Mouse (Mus musculus) layer of hippocampus, adult 9-10 months (tissue): ENCODE measurements around the gene Vti1a.

Source experiments
- DNase-seq: peaks from one replicate; pipeline ENCODE4 v3.0.0; 2022; ENCODE audit warnings: low spot score

Gene Vti1a

DNA sequence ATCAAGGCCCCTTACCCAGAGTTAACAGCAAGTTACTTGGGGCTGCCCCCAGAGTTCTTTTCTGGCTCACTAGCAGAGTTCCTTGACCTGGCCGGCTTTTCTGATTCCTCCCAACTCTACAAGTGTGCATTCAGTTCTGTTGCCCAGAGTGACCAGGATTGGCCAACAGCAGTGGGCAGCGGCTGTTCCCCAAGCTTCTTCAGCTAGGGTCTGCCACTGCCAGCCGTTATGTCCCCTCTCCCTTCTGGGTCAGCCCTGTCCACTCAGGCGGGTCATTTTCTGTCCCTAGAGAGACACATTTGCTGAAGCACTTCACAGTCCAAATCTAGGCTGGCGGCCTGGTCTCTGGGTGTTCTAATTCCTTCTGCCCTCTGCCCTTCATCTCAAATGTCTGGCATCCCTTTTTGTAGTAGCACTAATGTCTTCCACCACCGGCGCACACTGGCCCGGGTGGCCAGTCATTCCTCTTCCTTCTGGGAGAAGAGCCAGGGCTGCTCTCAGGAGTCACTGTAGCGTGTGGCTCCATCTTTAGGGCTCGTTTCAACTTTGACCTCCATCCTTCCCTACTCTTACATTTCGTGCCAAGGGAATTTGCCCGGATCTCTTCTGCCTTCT is 305.0 kb downstream of the Vti1a start:
- DNase-seq, result no peak

DNA sequence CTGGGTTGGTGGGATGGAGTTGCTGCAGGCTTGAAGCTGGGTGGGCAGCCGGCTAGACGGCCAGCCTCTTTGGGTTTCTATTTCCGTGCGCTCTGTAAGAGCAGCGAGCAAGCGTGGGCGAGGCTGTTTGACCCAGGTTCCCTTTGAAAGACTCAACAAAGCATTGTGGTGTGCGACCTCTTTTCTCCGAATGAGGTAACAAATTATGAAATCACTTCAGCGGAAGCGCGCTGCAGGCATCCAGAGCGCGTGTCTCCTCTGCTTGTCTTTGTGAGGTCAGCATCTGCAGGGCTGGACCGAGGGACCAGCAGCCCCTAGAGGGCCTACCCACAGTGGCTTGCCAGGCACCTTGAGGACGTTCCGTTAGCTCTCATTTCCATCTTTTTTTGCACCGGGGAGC is 306.7 kb downstream of the Vti1a start:
- no peak for DNase-seq

DNA sequence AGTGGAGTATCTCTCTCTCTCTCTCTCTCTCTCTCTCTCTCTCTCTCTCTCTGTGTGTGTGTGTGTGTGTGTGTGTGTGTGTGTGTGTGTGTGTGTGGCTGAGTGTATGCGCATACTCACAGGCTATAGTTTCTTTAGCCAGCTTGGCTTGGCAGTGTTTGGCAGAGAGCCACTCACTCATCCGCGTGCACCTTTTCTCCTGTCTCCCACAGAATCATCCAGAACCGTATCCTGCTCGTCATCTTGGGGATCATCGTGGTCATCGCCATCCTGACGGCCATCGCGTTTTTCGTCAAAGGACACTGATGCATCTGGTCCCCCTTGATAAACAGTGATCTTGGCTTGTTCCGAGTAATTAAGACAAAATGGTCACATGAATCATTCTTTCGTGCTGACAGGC is 307.5 kb downstream of the Vti1a start:
- DNase-seq, result no peak

DNA sequence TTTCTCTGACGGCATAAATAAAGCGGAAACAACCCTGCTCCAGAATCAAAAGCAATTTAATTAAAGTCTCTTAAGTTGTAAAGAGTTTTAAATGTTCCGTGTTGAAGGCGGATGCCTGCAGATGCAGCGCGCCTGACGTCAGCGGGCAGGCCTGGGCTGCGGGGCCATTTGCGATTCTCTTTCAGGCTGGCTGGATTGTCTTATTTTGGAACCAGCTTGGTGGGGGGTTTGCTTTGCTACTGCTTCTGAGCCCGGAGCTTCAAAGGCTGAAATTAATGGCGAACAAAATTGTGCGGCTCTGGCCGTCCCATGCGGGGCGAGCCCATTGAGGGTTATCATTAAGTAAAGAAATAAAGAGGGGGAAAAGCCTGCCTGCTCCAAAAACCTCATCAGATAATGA is 310.4 kb downstream of the Vti1a start:
- DNase-seq, result no peak

DNA sequence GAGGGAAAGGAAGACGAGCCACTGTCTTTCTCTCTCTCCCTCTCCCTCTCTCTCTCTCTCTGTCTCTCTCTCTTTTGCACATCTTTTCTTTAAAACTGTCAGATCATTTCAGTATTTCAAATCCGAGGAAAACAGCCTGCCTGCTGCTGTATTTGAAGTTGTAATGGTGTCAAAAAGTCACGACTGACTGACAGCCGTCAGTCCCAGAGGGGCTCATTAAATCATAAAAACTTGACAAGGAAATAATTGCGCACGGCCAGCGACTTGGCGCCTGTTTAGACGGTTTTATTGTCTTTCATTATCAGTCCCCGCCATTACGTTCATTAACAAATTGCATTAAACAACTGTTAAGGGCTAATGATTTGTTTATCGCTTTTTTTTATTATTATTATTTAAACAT is 310.9 kb downstream of the Vti1a start:
- no peak for DNase-seq

DNA sequence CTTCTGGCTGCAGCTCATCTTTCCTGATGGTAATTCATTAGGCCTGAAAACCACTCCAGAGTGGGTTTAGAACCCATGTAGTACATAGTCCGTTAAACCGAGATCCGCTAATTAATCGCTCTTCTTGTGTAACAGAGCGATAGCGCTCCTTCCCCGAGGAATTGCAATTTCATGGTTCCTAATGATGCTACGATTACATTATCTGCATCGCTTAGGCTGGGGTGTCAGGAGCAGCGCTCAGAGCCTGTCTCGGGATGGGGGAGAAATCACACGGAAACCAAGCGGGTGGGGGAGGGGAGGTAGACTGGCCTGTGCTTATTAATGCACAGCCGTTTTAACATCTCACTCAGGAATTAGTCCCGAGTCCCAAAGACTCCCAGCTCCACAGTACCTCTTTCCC is 319.4 kb downstream of the Vti1a start:
- DNase-seq, result no peak

DNA sequence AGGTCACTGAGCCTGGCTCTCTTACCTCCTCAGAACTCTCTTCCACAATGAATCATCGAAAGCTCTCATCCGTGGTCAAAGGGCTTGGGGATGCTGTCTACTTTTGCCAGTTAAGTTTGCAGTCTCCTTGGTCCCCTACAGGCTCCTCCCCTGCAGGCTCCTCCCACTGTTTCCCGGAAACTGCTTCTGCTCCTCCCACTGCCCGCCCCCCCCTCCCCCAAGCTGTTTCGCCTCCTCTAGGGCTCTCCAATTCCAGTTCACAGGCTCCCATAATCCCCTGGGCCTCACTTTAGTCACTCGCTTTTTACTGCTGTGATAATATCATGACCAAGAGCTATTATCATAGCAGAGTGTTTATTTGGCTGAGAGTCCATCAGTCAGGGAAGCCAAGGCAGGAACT is 324.2 kb downstream of the Vti1a start:
- DNase-seq, result no peak

DNA sequence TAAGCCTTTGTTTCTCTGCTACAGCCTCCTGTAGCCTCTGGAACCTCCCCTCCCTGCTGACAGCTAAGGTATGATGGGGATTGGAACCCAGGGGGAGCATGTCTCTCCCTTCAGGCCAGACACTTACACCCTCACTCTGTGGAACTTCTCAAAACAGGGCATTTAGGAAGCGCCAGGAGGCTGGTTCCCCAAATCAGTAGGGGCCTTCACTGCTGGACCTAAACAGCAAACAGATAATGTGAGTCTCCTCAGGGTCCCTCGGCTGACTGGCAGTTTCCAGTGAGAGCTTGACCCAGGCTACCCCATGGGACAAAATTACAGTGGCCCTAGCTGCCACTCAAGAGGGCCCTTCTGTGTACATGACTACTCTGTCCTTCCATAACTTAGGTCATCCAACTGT is 325.8 kb downstream of the Vti1a start:
- no peak for DNase-seq

DNA sequence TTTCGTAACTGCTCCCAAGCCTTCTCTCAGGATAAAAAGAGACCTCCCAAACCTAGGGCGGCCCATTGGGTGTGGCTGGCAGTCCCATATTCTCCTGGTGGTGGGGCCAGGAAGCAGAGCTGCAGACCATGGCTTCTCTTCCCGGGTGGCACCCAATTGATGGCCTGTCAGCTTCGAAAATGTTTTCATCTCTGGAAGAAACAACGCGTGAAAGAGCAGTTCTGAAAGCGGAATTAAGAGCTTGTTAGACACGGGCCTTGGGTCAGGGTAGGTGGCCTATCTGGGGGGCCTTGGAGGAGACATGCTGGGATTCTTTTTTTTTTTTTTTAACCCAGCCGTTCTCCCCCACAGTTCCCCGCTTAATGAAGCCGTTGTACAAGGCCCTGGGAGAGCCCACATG is 326.3 kb downstream of the Vti1a start:
- no peak for DNase-seq

DNA sequence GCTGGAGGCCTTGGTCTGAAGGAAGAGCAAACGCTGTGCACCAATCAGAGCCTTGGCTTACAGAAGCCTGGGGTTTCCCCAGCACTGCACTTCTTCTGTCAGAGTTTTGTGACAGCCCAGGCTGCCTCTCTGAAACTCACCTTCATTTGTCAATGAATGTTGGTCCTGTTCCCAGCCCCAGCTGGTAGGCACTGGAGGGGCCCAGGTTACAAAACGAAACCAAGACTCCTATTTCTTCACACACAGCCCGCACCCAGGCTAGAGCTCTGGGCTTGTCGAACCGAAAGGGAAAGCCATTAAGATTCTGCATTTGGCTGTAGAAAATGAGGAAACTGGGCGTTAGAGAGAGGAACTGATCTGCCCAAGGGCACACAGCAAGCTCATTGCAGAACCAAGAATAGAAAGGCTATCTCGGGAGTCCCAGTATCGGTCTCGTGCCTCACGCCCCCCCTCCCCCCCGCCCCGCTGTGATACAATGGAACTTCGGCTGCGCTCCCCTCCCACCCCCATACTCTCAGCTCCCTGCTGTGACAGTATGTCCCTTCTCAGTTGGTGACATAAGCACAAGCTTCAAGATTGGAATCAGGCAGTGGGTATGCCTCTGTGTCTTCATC is 327.3 kb downstream of the Vti1a start:
- peak; percentile 44 for DNase-seq

DNA sequence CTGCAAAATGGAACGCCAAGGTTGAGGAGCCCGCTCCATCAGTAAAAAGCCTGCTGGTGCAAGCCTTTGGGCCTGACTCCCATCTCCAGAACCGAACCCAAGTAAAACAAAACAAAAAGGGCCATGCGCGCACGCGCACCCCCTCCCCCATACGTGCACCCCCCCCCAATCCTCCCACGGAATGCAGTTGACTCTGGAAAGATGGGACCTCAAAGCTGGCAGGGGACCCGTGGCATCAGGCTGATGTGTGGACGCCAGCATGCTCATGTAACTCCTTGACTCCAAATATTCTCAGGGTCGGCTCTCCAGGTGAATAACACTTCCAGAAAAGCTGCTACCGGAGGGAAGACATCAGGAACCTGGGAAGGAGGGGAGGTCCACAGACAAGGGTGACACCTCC is 327.8 kb downstream of the Vti1a start:
- no peak for DNase-seq

DNA sequence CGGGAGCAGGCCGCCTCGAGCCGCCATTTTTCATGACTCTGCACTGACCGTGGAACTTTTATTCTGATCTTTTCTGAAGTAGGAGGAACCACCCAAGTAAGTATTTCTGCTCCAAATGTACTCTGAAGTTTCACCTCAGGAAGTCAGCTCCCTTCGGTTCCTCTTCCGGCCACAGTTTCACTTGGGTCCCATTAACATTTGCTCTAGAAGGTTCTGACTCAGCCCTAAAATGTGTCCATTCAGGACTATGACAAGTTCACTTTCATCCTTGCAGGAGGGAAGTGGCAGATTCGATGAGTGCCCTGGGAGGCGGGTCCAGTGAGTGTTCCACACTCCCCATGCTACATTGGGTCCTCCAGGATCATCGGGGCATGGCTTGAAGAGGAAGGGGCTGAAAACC is 333.3 kb downstream of the Vti1a start:
- DNase-seq, result no peak

DNA sequence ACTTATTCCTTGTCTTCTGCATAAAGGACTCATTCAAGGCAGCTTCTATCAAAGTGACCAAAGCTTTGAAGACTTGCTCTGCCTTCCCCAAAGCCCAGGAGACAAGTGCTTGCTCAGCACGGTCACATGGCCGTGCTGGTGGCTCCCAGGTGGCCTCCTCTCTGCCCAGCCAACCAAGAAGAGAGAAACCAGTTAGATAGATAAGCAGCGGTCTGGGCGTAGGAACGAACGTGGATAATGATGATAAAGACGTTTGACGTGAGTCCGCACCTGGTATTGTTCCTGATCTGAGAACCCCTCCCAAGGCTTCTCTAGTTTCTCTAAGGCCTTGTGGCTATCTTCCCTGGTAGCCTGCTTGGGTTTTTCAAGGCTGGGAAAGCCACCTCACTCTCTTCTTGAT is 334.9 kb downstream of the Vti1a start:
- DNase-seq, result no peak

DNA sequence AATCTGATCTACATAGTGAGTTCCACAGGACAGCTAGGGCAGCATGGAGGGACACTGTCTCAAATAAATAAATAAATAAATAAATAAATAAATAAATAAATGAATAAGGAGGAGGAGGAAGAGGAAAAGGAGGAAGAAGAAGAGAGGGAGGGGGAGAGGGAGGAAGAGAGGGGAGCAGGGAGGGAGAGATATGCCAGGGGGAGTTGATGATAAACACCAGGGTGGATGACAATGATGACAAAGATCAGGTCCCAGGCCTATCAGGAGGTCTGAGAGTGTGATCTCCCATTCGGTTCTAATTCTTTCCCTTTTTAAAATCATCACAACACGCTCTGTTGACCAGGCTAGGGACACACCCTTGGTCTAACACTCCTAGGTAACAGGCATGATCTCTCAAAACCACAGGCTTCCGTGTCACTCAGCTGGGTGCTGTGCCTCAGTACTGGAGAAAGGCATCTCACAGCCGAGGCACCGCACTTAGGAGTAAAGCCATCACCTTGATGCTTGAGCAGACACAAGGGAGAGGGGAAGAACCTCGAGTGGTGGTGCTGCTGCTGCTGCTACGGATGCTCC is 336.7 kb downstream of the Vti1a start:
- DNase-seq, result no peak

DNA sequence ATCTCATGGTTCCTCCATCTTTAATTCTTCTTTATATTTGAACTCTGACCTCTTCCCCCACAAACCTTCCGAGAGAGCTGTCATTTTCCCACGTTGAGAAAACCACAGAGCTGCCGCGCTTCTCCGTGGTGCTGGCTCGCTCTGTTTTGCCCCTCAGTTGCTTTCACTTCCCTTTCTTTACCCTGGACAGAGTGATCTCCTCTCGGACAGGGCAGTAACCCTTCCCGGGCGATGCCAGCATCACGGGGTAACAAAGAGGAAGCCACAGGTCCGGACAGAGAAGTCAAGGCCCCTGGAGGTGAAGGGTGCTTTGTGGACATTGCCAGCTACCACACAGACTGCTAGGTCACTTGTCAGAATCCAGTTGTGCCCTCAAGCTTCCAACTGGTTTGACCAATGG is 344.1 kb downstream of the Vti1a start:
- DNase-seq, result no peak

DNA sequence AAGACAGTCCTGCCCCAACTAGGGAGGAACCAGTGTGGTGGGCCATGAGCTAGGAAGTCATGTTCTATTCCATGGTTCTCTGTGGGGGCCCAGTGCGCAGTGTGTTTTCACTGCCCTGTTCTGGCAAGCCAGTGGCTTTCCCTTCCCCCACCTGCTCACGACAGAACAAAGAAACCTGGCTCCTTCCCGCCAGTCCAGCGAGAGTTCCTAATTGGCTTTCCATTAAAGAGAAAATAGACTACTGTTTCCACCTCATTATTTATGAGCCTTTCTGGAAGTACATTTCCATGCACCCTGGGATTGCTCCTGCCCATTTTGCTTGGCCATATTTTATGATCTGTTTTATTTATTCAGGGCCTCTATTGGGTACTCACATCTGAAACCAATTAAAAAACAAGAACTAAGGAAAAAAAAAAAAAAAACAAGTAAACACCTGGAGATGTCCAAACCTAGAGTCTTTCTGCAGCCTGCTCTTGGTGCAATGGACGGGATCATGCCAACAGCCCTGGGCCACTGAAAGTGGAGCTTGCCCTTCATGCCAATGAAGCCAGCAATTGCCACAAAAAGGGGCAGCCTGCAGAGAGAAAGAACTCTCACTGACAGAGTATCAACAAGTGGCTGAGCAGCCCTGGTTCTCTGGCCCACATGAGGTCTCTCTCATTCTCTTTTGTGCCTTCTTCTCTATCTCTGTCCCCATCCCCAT is 346.6 kb downstream of the Vti1a start:
- DNase-seq, result no peak

DNA sequence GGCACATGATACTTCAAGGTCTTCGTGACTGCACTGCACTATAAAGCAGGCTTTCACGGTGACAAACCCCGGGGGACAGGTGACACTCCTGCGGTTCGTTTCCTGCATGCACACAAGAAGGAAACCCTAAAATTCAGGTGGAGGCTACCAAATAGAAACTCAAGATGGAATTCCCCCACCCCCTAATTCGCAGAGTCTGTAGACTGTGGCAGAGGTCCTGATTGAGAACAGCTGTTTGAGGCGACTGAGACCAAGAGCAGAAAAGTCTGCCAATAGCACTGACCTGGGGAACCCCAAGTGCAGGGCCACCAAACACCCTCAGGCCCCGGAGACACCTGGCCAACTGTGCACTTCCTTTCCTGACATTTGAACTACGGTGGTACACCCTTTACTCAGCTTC is 351.7 kb downstream of the Vti1a start:
- no peak for DNase-seq

DNA sequence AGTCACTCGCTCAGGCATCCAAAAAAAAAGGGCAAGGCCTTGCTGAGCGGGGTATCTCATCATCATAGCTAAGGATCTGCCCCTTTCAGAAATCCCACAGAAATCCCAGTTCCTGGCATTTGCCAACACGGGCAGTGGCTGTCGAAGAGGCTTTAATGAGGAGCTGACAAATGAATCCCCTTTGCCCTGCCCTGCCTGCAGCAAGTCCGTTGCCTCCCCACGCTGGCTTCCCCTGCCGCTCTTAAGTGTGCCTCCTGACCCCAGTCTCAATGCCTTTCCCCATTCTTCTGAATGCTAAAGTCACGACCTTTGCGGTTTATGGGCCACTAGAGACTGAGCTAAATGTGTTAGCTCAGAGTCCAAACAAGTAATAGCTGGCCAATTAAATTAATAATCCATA is 352.8 kb downstream of the Vti1a start:
- no peak for DNase-seq
